Mouse (Mus musculus): Measurements from ENCODE around the gene 1700061G19Rik.

1700061G19Rik gene

GRCm38 (mm10) chr17:56929530-56929929 is 54.3 kb downstream of the 1700061G19Rik start:
- WGBS, result 79% methylated on average over 1 of the region's 1 CpGs

GRCm38 (mm10) chr17:56930026-56930425 is 54.7 kb downstream of the 1700061G19Rik start:
- 81% methylated on average over 8 of the region's 8 CpGs for WGBS

GRCm38 (mm10) chr17:56933395-56933794 is 58.1 kb downstream of the 1700061G19Rik start:
- WGBS, result 81% methylated on average over 2 of the region's 2 CpGs

GRCm38 (mm10) chr17:56934545-56935330 is 59.5 kb downstream of the 1700061G19Rik start:
- 2% methylated on average over 40 of the region's 45 CpGs for WGBS

- 3% methylated on average over 72 of the region's 76 CpGs for WGBS
Measured at GRCm38 (mm10) chr17:56935363-56936131, 60.3 kb downstream of the 1700061G19Rik start, which contains the start of gene Mllt1. Mllt1 (minus strand) TSS chr17:56935415.

- 96% methylated on average over 7 of the region's 7 CpGs for WGBS
Measured at GRCm38 (mm10) chr17:56936731-56937130, 61.5 kb downstream of the 1700061G19Rik start.
